Mouse (Mus musculus): ENCODE measurements around the gene Gm6268.

Gene Gm6268

DNA sequence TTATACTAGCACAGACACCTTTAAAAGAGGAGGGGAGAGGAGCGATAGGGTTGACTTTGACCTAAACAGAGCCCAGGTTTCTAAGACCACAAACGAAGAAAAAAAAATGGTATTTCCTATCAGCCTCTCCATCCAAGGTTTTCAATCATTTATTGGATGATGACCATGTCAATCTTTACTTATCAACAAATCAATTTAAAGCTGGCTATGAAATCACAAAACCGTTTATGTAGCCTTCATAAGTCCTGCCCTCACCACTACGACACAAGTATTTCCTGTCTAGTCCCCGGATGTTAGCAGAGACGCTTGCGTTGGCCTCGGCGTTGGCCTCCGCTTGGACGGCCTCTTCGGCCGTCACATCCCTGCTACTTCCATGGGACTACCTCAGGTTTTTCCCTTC lies at the start of gene Gm6268:
TSS of gene Gm6268 (plus strand) at position 301 of the 400 bp plus-strand sequence.
- DNase-seq = no peak

DNA sequence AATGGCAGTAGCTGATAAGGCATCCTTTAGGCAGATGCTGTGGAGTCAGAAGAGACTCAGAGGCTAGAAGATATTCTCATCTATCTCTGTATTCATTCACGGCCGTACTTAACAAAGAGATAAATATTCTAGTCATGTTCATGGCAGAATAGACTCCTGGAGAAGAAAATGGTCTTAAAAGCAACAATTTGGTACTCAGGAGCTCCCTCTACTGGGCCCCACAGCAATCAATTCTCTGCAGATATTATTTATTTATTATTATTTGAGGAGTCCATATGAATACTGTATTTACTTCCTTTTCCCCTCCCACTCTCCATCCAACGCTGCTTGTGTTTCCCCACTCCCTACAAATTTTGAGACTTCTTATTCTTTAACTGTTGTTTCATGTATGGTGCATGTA lies 48.6 kb upstream of the Gm6268 start:
- DNase-seq = peak in 1 of 2 experiments; percentile 5

DNA sequence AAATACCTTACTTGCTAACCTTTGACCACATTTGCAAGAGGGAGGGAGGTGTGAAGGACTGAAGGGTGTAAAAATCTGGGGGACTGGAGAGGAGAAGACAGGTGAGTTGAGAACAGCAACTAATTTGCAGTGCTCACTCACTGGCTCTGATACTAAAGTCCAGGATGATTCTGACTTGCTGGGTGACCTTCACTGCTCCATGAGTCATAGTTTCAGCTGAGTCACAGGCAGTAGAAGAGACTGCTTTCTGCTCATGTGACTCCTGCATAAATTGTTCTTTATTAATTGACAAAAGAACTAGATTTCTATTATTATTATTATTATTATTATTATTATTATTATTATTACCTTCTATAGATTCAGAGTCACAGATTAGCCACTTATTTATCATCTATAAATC lies 15.7 kb upstream of the Gm6268 start:
- no peak for DNase-seq

DNA sequence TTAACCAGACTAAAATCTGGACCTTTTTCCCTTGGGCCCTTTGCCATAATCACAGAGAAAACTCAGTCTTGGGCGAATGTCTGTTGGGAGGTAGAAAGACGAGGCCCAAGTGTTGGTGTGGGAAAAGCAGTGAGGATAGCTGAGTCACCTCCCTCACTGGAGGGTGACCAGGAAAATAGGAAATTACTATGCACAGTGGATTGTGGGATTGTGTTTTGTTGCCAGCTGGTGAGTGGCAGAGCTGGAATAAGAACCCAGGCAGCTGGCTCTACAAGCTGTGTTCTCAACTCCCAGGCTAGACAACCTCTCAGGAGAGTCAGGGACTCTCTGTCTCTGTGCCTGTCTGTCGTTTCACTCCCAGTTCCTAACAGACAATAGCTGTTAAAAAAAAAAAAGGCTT lies 11.1 kb upstream of the Gm6268 start:
- DNase-seq = no peak

DNA sequence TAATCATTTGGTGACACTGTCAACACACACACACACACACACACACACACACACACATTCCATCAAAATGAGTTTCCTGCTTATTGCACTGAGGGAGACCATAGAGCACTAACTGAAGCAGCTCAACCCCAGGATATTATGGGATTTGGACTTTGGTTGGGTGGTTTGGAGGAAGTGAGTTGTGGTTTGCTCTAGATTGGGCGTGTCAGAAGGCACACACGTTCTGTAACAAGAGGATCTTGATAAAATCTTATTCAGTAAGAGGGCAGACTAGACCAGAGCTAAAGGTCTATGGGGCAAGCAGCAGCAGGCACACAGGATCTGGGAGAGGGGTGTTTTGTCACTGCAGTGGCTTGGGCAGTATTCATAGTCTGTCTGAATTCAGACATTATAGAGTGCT lies 10.6 kb upstream of the Gm6268 start:
- DNase-seq = no peak

DNA sequence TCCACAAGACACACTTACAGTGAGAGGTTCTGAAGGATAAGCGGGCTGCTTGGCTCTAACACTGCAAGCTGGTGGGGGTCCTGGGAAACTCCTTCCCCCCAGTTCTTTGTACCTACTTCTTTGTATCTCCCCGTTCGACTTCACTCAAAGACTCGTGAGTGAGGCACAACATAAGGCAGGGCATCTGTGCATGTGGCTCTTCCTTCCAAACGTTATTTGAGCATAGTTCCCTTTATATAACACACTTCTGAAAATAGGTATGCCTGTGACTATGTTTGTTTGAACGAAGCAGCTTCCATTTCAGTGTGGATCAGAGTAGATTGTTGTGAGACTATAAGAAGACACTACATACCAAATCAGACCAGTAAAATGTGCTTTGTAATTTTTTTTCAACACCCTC lies 8.4 kb upstream of the Gm6268 start:
- DNase-seq = no peak

DNA sequence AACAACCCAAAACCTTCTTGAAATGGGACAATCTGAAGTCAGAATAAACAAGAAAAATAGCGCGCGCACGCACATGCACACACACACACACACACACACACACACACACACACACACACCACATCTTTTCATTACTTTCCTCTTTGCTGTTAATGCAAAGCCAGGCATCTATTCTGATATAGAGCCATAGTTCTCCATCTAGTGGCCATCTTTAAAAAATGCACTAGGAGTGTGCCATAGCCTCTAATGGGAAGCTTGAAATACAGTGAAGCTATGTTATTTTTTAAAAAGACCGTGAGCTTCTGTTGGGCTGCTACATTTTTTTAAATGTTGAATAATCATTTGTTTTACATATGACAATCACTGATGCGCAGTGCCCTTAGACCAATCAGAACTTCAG lies 7.8 kb upstream of the Gm6268 start:
- no peak for DNase-seq

DNA sequence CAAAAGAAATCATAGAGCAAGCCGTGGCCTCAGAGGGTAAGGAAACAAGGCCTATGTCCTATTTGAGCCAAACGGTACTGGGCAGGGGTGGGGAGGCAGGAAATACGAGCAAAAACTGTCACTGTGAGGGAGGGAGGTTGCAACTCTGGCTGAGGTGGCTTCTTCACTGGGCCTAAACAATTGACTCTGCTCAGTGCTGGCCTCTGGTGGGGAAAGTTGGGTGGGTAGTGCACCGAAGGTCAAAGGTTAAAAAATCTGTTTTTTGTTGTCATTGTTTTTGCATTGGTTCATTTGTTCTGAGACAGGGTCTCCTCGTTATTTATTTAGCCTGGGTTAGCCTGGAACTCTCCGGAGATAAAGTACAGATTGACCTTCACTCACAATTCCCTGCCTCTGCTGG lies 1.2 kb downstream of the Gm6268 start:
- DNase-seq = peak in 1 of 2 experiments; percentile 2

DNA sequence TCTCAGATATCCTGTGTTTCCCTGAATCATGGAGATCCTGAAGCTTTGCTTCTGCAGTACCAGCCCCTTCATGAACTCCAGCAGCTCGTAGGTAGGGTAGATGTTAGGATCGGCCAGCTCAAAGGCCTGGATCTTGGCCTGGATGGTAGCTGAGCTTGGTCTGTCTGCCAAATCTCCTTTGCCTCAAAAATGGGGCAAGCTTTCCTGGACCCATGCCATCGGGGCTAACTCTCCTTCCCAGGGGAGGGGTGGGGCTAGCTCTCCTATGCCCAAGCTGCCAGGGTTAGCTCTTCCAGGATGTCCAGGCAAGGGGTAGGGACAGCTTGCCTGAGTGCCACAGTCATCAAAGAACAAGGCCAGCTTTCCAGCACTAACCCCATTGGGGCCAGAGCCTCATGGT lies 18.1 kb downstream of the Gm6268 start:
- DNase-seq = no peak

DNA sequence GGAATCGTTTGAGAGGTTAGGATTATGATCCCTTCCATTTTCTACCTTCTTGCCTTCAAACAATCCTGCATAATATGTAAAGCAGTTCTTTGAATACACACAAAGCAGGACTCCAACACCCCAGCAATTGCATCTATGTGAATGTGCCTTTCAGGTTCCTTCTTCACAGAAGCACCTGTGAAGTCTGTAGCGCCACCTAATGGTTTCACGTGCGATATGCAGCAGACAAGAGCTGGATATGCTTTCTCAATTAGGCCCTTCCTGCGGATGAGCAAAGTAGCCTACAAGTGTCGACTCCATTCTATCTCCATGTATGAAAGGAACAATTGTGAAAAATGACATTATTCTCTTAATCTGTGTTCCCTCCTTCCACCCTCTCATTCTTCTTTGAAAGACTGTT lies 33.9 kb downstream of the Gm6268 start:
- no peak for DNase-seq

DNA sequence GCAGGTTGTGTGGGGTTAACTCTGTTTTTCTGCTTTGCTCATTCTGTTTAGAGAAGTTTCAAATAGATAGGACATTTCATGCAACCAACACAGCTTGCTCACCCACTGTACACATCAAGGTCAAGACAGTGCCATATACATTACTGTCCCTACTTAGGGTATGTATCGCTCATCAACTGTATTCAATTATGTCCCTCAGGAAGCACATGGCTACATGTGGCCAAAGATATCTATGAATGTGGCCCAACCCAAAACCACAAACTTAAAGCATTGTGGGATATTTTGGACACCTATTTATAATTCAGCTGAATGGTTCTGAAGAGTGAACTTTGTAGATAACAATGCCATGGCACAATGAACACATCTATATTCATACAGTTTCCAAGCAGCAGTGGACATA lies 36.9 kb downstream of the Gm6268 start:
- DNase-seq = no peak

All from spleen, adult 18-20 months (tissue).